Mouse (Mus musculus): ENCODE data around the gene Fscn1. TPM values are rescaled to one million over a fixed set of nuclear protein-coding genes. Genes with fewer than 3 reads are reported as not detected.

Fscn1 gene
- polyA plus RNA-seq, 2 experiments = 19.3 to 21.1 TPM

DNA sequence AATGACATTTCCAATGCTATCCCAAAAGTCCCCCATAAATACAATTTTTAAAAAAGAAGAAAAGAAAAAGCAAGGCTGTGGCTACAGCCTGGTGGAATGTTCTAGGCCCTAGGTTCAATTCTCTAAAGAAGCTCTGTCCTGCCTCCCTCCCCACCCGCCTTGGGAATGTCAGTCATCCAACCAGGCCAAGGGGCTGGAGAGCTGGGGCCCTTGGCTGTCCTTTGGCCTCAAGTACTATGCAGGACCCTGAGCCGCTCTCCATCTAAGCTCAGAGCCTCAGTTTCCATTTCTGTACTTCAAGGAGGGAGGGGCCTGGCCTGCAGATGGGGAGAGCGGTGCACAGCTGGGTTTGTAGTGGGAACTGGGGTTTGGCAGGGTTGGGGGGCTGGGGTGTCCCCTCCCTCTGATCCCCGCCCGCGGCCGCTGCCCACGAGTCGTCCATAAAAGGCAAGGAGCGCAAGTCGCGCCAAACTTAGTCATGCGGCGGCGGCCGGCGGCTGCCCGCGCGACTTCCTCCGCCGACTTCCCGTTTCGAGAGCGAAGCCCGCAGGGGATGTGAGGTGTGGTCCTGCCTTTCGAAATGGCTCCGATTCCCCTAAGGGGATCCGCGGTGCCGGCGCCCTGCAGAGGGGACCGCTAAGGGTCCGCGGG lies 31.3 kb upstream of the Fscn1 start:
- no peak for DNase-seq (ENCODE audit: low read depth in 3 of 3, low spot score in 3 of 3)
- TF ChIP-seq CTCF (IDR thresholded peaks at IDR 0.05; ENCODE audit: low read depth) = no peak
- TF ChIP-seq EP300 (IDR thresholded peaks at IDR 0.05; ENCODE audit: low read depth) = no peak
- ATAC-seq (ENCODE audit: insufficient read depth) = peak; percentile 11; the same call in 1 of the 2 replicates
- Histone ChIP-seq H3K9me3 (ENCODE audit: control insufficient read depth, low read length) (no peaks in the 10 kb centered on the region), H3K4me2 (ENCODE audit: low read depth) (peak overlapping the region; percentile 87), H3K27ac (peak overlapping the region; percentile 59), H3K9ac (replicated peaks) (peak overlapping the region; percentile 79), H3K27me3 (ENCODE audit: control insufficient read depth, insufficient read depth, low read length) (no peaks in the 10 kb centered on the region), H3K36me3 (replicated peaks; ENCODE audit: control insufficient read depth, insufficient read depth, low read depth) (no peaks in the 10 kb centered on the region), H3K4me1 (replicated peaks; ENCODE audit: control insufficient read depth in 2 of 2, insufficient read depth in 2 of 2, low read length in 1 of 2) (peaks cover 29 to 51% of the 10 kb centered on the region in 2 experiments), H3K4me3 (ENCODE audit: insufficient read depth in 1 of 2, low read depth in 2 of 2, low read length in 2 of 2) (peak overlapping the region; percentile 57 to 63)
- 3% methylated on average over 35 of the region's 35 CpGs for WGBS (ENCODE audit: insufficient replicate concordance)

- Histone ChIP-seq H3K36me3 (replicated peaks; ENCODE audit: control insufficient read depth, insufficient read depth, low read depth) (no peaks in the 10 kb centered on the region), H3K27me3 (ENCODE audit: control insufficient read depth, insufficient read depth, low read length) (no peaks in the 10 kb centered on the region), H3K9ac (replicated peaks) (peak overlapping the region; percentile 79), H3K27ac (peak overlapping the region; percentile 59), H3K4me3 (ENCODE audit: insufficient read depth in 1 of 2, low read depth in 2 of 2, low read length in 2 of 2) (peak overlapping the region; percentile 57 to 63), H3K4me2 (ENCODE audit: low read depth) (peak overlapping the region; percentile 87), H3K4me1 (replicated peaks; ENCODE audit: control insufficient read depth in 2 of 2, insufficient read depth in 2 of 2, low read length in 1 of 2) (peaks cover 29 to 50% of the 10 kb centered on the region in 2 experiments), H3K9me3 (ENCODE audit: control insufficient read depth, low read length) (no peaks in the 10 kb centered on the region)
- WGBS (ENCODE audit: insufficient replicate concordance) = 13% methylated on average over 4 of the region's 4 CpGs
- no peak for ATAC-seq (ENCODE audit: insufficient read depth)
- TF ChIP-seq EP300 (IDR thresholded peaks at IDR 0.05; ENCODE audit: low read depth) = no peak
- TF ChIP-seq CTCF (IDR thresholded peaks at IDR 0.05; ENCODE audit: low read depth) = no peak
- DNase-seq (ENCODE audit: low read depth in 3 of 3, low spot score in 3 of 3) = no peak
Observed at GRCm38 (mm10) chr5:142929400-142929752, 30.8 kb upstream of the Fscn1 start.

DNA sequence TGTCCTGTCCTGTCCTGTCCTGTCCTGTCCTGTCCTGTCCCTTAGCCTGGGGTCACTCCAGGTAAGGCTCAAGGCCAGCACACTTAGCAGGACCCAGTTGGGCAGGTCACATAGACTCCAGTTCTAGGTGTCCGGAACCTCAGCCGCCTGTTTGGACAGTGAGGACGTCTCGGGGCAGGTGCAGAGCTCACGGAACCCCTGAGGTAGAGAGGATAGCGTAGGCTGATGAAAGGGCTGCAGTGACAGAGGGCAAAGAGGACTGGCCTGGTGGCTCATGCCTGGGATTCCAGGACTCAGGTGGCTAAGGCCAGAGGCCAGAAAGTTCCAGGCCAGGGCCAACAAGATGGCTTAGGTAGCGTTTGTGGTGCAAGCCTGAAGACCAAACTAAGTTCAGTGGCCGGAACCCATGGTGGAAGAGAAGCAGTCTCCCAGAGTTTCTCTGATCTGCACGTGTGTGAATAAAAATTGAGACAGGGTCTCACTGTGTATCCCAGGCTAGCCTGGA lies 28.9 kb upstream of the Fscn1 start:
- H3K27ac ChIP-seq = peak overlapping the region; percentile 69; the same call in 1 of the 2 replicates
- no peaks in the 10 kb centered on the region for H3K27me3 ChIP-seq (ENCODE audit: control insufficient read depth, insufficient read depth, low read length)
- H3K9ac ChIP-seq (replicated peaks) = 0 out of 2 replicates have a peak overlapping the region, but pooled peaks have one; percentile 60
- H3K4me3 ChIP-seq (ENCODE audit: insufficient read depth in 1 of 2, low read depth in 2 of 2, low read length in 2 of 2) = no peak overlapping the region
- TF ChIP-seq EP300 (IDR thresholded peaks at IDR 0.05; ENCODE audit: low read depth) = no peak
- TF ChIP-seq CTCF (IDR thresholded peaks at IDR 0.05; ENCODE audit: low read depth) = no peak
- ATAC-seq (ENCODE audit: insufficient read depth) (no peak), DNase-seq (ENCODE audit: low read depth in 3 of 3, low spot score in 3 of 3) (no peak)
- 86% methylated on average over 9 of the region's 9 CpGs for WGBS (ENCODE audit: insufficient replicate concordance)
- peaks cover 25 to 43% of the 10 kb centered on the region in 2 experiments for H3K4me1 ChIP-seq (replicated peaks; ENCODE audit: control insufficient read depth in 2 of 2, insufficient read depth in 2 of 2, low read length in 1 of 2)
- no peaks in the 10 kb centered on the region for H3K9me3 ChIP-seq (ENCODE audit: control insufficient read depth, low read length)
- peak overlapping the region; percentile 47 for H3K4me2 ChIP-seq (ENCODE audit: low read depth)
- no peaks in the 10 kb centered on the region for H3K36me3 ChIP-seq (replicated peaks; ENCODE audit: control insufficient read depth, insufficient read depth, low read depth)

- Histone ChIP-seq H3K4me1 (replicated peaks; ENCODE audit: control insufficient read depth in 2 of 2, insufficient read depth in 2 of 2, low read length in 1 of 2) (peaks cover 25 to 40% of the 10 kb centered on the region in 2 experiments), H3K9me3 (ENCODE audit: control insufficient read depth, low read length) (no peaks in the 10 kb centered on the region), H3K36me3 (replicated peaks; ENCODE audit: control insufficient read depth, insufficient read depth, low read depth) (no peaks in the 10 kb centered on the region), H3K9ac (replicated peaks) (peak overlapping the region; percentile 60), H3K4me3 (ENCODE audit: insufficient read depth in 1 of 2, low read depth in 2 of 2, low read length in 2 of 2) (peak overlapping the region; percentile 12 to 31; a peak in 3 of 4 replicates), H3K27me3 (ENCODE audit: control insufficient read depth, insufficient read depth, low read length) (no peaks in the 10 kb centered on the region), H3K4me2 (ENCODE audit: low read depth) (peak overlapping the region; percentile 47), H3K27ac (peak overlapping the region; percentile 69)
- WGBS (ENCODE audit: insufficient replicate concordance) = 5% methylated on average over 9 of the region's 9 CpGs
- peak; percentile 24; the same call in 1 of the 2 replicates for TF ChIP-seq EP300 (IDR thresholded peaks at IDR 0.05; ENCODE audit: low read depth)
- peak; percentile 94 for TF ChIP-seq CTCF (IDR thresholded peaks at IDR 0.05; ENCODE audit: low read depth)
- peak; percentile 70 to 76 (median 75) for DNase-seq (ENCODE audit: low read depth in 3 of 3, low spot score in 3 of 3)
- ATAC-seq (ENCODE audit: insufficient read depth) = peak; percentile 66
Observed at GRCm38 (mm10) chr5:142932084-142932685, 28.0 kb upstream of the Fscn1 start.

- H3K9me3 ChIP-seq (ENCODE audit: control insufficient read depth, low read length) = no peaks in the 10 kb centered on the region
- H3K27ac ChIP-seq = no peak overlapping the region
- H3K4me1 ChIP-seq (replicated peaks; ENCODE audit: control insufficient read depth in 2 of 2, insufficient read depth in 2 of 2, low read length in 1 of 2) = peaks cover 25 to 38% of the 10 kb centered on the region in 2 experiments
- H3K27me3 ChIP-seq (ENCODE audit: control insufficient read depth, insufficient read depth, low read length) = no peaks in the 10 kb centered on the region
- TF ChIP-seq EP300 (IDR thresholded peaks at IDR 0.05; ENCODE audit: low read depth) (no peak), CTCF (IDR thresholded peaks at IDR 0.05; ENCODE audit: low read depth) (no peak)
- no peak overlapping the region for H3K9ac ChIP-seq (replicated peaks)
- no peak for DNase-seq (ENCODE audit: low read depth in 3 of 3, low spot score in 3 of 3)
- WGBS (ENCODE audit: insufficient replicate concordance) = 68% methylated on average over 8 of the region's 8 CpGs
- no peak overlapping the region for H3K4me2 ChIP-seq (ENCODE audit: low read depth)
- H3K4me3 ChIP-seq (ENCODE audit: insufficient read depth in 1 of 2, low read depth in 2 of 2, low read length in 2 of 2) = no peak overlapping the region
- no peaks in the 10 kb centered on the region for H3K36me3 ChIP-seq (replicated peaks; ENCODE audit: control insufficient read depth, insufficient read depth, low read depth)
- no peak for ATAC-seq (ENCODE audit: insufficient read depth)
Observed at GRCm38 (mm10) chr5:142932731-142933130, 27.4 kb upstream of the Fscn1 start.

Data from liver, embryonic 14.5 days (tissue).